Mouse (Mus musculus) gastrocnemius, postnatal 25 days (tissue): ENCODE data around the gene Mpeg1. TPM values are rescaled to one million over a fixed set of nuclear protein-coding genes. Genes with fewer than 3 reads are reported as not detected.

ENCODE experiments used
- DNase-seq: peaks from one replicate; pipeline ENCODE4 v3.0.0; 2022
- long read RNA-seq, 2 experiments: library from polyadenylated mRNA; stranded (forward); transcript quantifications; one replicate each; pipeline ENCODE4 v2.0.0; 2021
- total RNA-seq, 2 experiments: library from RNA; stranded (reverse); gene quantifications; 1 replicate in 1 of 2; 2 replicates in 1 of 2; pipeline ENCODE4 v1.2.3; 2021

Gene Mpeg1
- total RNA-seq = under 1 TPM; 0.74 to 0.88 TPM
- long read RNA-seq, experiment 1 = 0 reads
- long read RNA-seq, experiment 2 = 0 reads

GRCm38 (mm10) chr19:12460282-12461249 is at the start of gene Mpeg1:
TSS of gene Mpeg1 (plus strand) at chr19:12460779.
- DNase-seq = no peak

- no peak for DNase-seq
These were observed 46.8 kb upstream of the Mpeg1 start for GRCm38 (mm10) chr19:12413737-12414136.

- DNase-seq = no peak
These were observed 43.2 kb upstream of the Mpeg1 start, which contains the start of gene Olfr1441 for GRCm38 (mm10) chr19:12417361-12417760. TSS of gene Olfr1441 (plus strand) at chr19:12417433.

GRCm38 (mm10) chr19:12418312-12418711 is 42.3 kb upstream of the Mpeg1 start:
- DNase-seq = no peak

- DNase-seq = no peak
These were observed 40.0 kb upstream of the Mpeg1 start for GRCm38 (mm10) chr19:12420555-12420954.

GRCm38 (mm10) chr19:12421680-12422079 is 38.9 kb upstream of the Mpeg1 start:
- DNase-seq = no peak

GRCm38 (mm10) chr19:12427101-12427500 is 33.5 kb upstream of the Mpeg1 start:
- no peak for DNase-seq

GRCm38 (mm10) chr19:12427605-12428004 is 33.0 kb upstream of the Mpeg1 start, which contains the start of gene Pfpl:
TSS of gene Pfpl (plus strand) at chr19:12427905.
- no peak for DNase-seq

- peak; percentile 10 for DNase-seq
These were observed 27.5 kb upstream of the Mpeg1 start for GRCm38 (mm10) chr19:12433033-12433432.

- DNase-seq = no peak
These were observed 25.6 kb upstream of the Mpeg1 start for GRCm38 (mm10) chr19:12435011-12435416.

- no peak for DNase-seq
These were observed 24.6 kb upstream of the Mpeg1 start for GRCm38 (mm10) chr19:12435750-12436524.

- DNase-seq = no peak
These were observed 21.0 kb upstream of the Mpeg1 start for GRCm38 (mm10) chr19:12439581-12439980.

- DNase-seq = no peak
These were observed 20.4 kb upstream of the Mpeg1 start for GRCm38 (mm10) chr19:12440103-12440725.

GRCm38 (mm10) chr19:12442560-12442959 is 18.0 kb upstream of the Mpeg1 start:
- no peak for DNase-seq

GRCm38 (mm10) chr19:12445014-12445413 is 15.6 kb upstream of the Mpeg1 start:
- no peak for DNase-seq

- DNase-seq = no peak
These were observed 3.0 kb upstream of the Mpeg1 start for GRCm38 (mm10) chr19:12457401-12458066.

GRCm38 (mm10) chr19:12459516-12459915 is 1.1 kb upstream of the Mpeg1 start:
- DNase-seq = no peak

- no peak for DNase-seq
These were observed 2.5 kb downstream of the Mpeg1 start for GRCm38 (mm10) chr19:12462851-12463721.

- DNase-seq = no peak
These were observed 3.1 kb downstream of the Mpeg1 start for GRCm38 (mm10) chr19:12463722-12464035.

GRCm38 (mm10) chr19:12464127-12464526 is 3.5 kb downstream of the Mpeg1 start:
- DNase-seq = no peak

- no peak for DNase-seq
These were observed 4.1 kb downstream of the Mpeg1 start for GRCm38 (mm10) chr19:12464674-12465073.
